Mouse (Mus musculus) gonadal fat pad, adult 2 months (tissue): ENCODE data around the gene Dvl2. TPM values are rescaled to one million over a fixed set of nuclear protein-coding genes. Genes with fewer than 3 reads are reported as not detected.

ENCODE experiments used
- DNase-seq: peaks from one replicate; pipeline ENCODE4 v3.0.0-alpha.2; 2012; ENCODE audit warnings: low read depth
- polyA plus RNA-seq: library from polyadenylated mRNA; depleted of rRNA; stranded (reverse); fragments of >200 nt; gene quantifications from 2 replicates; pipeline ENCODE4 v1.2.3, GENCODE M21; 2012

The Dvl2 gene
- polyA plus RNA-seq, 1 experiment = 13.7 TPM

DNA sequence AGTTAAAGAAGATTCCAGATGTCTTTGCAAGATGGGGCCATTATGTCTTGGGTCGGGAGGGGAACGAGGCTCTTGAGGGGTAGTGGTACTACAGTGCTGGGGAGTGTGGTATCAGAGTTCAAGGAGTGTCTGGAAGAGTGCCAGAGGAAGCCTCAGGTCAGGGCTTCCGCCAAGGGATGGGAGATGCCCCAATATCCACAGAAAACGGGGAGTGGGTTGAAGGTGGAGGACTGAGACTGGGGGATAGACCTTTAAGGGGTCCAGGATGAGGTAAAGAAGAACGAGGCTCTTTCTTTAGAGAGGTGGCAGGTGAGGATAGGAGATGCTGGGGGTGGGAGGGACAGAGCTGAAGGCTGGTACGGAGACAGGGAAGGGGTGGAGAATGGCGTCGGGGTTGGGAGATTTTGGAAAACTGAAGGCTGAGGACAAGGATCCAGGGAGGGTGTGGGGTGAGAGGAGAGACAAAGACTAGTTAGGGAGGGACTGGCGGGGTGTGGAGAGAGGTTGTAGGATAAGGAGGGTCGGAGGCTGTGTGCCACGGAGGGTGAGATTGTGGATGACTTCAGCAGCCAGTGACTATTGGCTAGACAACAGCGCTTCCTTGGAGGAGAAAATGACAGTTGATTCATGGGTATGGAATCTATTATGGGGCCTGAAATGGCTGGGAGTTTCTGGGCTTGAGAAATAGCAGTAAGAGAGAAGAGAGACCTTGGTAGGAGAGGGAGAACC lies 28.2 kb downstream of the Dvl2 start:
- no peak for DNase-seq

DNA sequence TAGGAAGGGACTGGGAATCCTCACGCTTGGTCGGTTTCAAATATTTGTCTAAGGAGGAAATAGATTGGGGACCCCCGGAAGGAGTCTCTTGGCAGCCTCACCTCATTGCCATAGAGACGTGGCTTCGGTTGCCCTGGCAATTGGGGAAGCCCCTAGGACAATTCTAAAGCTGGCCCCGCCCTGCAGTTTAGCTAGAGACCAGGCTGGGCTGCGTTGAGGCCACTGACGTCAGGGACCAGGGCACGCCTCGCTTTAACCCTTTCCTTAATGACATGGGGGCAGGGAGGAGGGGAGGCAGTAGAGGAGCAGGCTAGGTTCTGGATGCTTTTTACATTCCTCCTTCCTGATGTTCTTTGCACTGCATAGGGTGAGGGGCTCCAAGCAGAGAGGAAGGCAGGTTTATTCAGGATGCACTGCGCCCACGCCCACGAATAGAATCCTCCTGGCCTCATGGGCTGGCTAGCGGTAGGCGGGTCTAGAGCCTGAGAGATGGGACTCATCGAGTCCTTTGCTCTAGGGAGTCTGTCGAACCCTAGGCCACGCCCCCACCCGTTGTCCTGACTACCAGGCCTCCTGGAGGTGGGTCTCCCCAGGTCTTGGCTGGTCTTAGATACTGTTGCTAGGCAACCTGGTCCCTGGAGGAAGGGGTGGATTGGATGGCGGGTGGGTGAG lies 28.9 kb downstream of the Dvl2 start:
- DNase-seq = no peak

DNA sequence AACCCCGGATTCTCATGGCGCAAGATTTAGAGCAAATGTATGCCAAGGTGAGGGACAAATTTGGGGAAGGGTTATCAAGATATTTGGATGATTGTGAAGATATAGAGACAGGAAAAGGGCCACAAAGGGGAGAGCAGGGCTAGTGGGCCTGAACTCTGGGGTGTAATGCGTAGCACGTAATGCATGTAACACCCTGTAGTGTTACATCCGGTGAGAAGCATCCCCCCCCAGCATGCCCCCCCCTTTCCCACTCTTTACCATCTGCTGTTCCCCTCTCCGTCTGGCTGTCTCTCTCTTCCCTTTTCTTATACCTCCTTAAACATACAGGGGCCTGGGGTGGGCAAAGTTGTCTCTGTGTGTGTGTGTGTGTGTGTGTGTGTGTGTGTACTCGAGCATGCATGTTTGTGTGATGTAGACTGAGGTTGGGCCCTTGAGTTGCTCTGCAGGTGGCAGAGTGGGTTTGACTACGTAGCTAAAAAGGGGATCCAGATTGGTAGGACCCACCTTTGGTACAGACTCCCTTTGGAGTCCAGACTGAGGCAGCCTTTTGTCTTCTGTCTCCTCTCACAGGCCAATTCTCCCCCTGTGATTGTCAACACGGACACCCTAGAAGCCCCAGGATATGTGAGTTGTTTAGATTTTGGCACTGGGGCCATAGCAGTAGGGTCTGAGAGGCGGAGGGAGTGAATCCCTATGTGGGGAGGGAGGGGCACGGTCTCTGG lies 29.6 kb downstream of the Dvl2 start:
- DNase-seq = no peak

DNA sequence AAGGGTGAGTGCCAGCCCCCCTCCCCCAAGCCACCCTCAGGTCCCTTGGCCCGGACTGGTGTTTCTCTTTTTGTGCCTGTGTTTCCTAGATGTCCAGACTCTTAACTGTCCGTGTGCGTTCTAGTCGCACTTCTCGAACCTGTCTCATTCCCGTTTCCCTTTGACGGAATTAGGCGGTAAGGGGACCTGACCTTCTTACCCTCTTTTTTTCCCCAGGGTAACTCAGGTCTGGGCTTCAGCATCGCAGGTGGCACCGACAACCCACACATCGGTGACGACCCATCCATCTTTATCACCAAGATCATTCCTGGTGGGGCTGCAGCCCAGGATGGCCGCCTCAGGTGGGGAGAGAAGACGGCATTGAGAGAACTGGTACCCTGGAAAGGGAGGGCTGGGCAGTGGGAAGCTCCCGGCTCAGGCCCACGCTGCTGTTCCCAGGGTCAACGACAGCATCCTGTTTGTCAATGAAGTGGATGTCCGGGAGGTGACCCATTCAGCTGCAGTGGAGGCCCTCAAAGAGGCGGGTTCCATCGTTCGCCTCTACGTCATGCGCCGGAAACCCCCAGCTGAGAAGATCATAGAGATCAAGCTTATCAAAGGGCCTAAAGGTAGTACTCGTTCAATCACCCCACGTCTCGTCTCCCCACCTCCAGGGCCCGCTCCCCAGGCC lies 30.4 kb downstream of the Dvl2 start:
- DNase-seq = no peak

DNA sequence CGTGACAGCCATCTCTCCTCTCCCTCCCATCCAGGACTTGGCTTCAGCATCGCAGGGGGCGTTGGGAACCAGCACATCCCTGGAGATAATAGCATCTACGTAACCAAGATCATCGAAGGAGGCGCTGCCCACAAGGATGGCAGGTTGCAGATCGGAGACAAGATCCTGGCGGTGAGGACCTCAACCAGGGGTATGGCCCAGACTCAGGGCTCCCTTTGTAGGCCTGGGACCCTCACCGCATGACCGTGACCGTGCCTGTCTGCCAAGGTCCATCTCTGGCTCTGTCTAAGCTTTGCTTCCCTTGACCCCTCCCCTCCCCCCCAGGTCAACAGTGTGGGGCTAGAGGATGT lies 30.9 kb downstream of the Dvl2 start:
- DNase-seq = no peak

DNA sequence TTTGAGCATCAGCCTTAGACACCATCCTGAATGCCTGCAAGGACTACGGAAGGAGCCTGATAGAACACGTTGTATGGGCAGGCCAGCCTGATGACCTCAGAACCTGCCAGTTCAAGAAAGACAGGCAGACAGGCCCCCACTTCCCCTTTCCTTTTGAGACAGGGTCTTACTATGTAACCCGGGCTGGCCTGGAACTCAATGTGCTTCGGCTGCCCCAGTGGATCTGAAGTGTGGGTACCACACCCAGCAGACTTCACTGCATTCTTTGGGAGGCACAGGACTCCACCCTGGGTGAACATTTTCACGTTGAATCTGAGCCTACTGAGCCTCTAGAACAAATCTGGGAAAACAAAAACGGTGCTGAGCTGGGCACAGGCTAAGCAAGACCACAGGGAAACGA lies 37.8 kb downstream of the Dvl2 start:
- DNase-seq = no peak

DNA sequence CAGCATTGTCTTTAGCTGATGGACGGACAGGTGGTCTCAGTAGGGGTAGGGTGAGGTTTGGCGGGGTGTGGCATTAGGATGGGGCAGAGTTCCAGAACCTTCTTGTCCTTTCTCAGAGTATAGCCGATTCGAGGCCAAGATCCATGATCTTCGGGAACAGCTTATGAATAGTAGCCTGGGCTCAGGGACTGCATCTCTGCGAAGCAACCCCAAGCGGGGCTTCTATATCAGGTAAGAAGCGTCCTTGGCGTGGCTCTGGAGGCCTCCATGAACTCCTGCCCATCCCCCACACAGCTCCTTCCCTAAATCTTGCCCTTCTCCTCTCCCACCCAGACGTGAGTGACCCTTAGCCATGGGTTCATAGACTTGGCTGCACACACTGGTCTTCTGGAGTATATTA lies 39.2 kb downstream of the Dvl2 start:
- no peak for DNase-seq

DNA sequence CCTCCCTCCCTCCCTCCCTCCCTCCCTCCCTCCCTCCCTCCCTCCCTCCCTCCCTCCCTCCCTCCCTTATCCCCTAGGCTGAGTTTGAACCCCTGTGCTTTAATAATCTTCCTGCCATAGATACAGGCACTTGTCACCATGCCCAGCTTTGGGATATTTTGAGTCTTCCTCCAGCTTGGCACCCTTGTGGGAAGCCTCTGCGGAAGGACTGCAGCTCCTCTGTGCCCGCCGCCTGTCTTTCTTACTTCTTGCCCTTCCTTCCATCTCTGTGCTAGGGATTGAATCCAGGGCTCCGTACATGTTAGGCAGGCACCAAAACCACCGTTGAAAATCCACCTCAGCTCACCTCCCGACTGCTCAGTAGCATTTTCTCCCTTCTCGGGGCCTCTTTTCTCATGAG lies 39.8 kb downstream of the Dvl2 start:
- DNase-seq = no peak

DNA sequence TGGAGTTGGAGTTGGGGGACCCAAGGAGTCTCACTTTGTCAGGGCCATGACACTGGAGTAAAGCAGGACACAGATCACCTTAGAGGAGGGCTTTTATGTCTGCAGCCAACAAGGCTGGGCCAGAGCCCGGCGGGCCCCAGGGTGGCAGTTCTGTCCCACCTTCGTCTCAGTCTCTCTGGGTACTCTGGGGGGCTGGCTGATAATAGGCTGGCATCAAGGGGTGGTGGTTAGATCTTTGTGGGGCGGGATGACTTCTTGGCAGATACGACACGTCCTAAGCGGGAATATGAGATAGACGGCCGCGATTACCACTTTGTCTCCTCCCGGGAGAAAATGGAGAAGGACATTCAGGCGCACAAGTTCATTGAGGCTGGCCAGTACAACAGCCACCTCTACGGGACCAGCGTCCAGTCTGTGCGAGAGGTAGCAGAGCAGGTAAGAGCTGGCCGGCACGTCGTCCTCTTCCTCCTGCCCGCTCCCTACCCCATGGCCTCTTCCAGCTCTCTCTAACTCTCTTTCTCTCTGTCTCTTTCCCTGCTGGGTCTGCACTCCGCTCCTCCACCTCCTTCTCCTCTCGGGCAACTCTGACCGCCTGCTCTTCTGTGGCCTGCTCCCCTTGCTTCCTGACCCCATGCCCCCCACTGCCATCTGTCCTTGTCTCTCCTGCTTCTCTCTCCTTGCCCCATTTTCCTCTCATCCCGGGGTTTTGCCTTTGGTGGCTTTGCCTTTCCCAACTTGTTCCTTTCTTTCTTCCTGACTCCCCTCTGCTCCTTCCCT lies 42.1 kb downstream of the Dvl2 start:
- no peak for DNase-seq

DNA sequence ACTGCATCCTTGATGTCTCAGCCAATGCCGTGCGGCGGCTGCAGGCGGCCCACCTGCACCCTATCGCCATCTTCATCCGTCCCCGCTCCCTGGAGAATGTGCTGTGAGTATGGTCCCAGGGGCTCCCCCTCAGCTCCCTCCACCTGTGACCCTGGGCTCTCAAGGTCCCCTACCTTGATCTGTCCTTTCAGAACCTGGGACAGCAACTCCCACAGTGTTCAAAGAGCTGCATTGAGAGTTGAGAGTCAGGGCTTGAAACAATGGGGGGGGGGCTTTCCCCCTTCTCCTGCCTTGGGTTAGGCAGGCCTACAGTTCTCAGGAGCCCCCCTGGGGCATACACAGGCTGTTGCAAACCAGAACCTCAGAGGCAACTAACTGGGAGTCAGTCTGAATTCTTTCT lies 43.3 kb downstream of the Dvl2 start:
- no peak for DNase-seq

DNA sequence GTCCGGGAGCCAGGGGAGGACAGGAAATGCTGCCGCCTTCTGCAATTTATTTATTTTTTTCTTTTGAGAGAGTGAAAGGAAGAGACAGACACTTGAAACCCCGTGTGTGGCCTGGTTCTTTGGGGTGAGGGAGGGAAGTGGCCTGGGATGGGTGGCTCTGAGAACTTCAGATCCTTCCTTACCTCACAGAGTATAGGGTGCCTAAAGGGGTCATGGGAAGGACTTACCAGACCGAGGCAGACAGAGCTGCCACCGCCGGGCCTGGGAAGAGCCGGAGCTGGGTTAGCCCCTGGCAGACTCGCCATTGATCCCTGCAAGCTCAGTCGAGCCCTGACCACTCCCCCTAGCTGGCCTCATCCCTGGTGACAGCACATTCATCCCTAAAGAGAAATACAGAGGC lies 45.0 kb downstream of the Dvl2 start:
- no peak for DNase-seq

DNA sequence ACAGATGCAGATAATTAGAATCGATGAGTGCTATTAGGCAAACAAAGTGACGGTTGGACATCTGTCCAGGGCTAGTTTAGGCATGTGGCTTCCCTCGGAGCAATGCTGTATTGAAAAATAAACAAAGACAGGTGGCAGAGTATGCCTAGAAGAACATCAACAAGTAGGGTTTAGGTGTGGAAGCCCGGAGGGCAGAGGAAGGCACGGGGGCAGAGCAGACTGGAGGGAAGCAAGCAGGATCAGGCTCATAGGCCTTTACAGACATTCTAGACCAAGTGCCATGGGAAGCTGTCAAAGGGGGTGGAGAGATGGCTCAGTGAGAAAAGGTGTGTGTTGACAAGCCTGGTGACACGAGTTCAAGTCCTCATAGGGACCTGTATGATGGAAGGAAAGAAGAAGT lies 49.0 kb downstream of the Dvl2 start:
- no peak for DNase-seq

DNA sequence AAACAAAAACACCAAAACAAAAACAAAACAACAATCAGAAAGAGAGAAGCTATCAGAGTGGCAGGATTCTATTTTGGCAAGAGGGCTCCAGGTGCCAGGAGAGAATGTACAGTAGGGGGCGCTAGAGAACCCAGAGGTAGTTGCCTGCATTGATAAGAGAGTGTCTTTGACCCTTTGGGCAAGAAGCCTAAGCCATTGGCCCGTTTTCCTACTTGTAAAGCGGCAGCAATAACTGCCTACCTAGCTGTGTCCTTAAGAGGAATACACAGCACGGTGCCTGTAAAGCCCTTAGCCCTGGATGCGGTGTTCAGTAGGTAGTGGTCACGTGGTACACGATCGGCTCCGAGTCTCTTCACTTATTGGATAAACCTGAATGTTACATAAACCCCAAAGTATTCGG lies 49.4 kb downstream of the Dvl2 start:
- DNase-seq = no peak

DNA sequence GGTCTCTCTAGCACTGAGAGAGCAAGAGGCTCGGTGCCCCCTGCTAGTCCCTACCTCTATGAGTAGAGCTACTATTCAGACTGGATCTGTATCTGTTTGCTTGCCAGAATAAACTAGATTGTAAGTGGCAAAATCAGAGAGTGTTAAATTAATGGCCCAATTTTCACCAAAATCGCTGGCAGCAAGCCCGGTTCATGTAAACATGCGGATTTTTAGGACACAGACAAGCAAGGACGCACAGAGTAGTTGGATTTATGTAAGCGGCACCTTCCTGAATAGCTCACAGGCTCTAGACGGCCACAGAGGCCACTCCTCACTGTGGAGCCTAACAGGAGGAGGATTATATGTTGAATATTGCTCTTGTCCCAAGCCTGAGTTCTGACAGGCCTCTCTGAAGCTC lies 52.8 kb downstream of the Dvl2 start:
- DNase-seq = no peak

DNA sequence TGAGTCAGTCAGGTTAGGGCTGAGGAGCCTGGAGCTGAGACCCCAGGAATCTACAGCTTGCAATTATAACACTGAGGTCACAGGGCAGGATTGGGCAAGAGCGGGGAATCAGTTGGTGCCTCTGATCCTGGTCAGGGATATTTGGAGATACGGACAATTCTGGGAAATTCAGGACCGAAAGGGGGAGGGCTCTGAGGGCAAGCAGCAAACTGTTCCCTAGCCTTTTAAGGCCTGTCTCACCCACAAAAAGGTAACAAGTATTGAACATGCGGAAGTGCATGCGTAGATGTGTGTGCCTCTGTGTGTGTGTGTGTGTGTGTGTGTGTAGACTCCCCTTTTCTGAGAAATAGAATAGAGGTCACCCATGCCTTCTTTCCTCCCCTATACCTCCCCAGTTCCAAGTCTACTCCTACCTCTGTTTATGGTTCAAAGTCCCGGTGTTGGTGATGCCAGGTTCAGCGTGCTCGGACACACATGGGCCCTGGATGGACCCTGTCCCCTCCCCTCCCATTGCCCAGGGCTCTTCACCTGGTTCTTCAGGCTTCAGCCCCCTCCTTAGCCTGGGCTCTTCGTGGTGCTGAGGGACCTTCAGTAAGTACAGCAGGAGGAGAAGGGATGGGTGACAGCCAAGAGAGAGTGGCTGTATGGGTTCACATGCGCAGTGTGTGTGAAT lies 53.6 kb downstream of the Dvl2 start, which contains the start of gene Asgr1:
Gene Asgr1 (plus strand): TSS at position 188 of the 673 bp plus-strand sequence.
- DNase-seq = no peak

DNA sequence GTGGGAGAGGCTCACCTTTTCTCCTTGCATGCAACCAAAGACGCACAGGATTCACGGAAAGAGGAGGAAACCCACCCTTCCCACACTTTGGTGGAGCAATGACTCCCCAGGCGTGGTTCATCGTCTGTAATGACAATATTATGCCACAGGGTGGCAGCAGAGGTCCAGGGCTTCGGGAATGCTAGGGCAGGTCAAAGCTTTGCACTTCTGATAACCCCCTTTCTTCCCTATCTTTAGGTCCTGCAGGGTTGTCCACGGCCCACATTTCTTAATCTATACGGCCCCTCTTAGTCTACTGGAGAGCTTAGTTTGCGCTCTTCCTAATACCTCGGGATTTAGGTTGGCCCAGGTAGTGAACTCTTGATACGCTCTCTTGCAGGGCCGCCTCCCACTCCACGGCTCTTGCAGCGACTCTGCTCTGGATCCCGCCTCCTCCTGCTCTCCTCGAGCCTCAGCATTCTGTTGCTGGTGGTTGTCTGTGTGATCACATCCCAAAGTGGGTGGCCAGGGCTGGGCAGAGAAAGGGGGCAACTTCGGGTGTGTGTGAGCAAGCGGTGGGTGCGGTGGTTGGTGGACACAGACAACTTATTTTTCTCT lies 55.3 kb downstream of the Dvl2 start:
- no peak for DNase-seq

DNA sequence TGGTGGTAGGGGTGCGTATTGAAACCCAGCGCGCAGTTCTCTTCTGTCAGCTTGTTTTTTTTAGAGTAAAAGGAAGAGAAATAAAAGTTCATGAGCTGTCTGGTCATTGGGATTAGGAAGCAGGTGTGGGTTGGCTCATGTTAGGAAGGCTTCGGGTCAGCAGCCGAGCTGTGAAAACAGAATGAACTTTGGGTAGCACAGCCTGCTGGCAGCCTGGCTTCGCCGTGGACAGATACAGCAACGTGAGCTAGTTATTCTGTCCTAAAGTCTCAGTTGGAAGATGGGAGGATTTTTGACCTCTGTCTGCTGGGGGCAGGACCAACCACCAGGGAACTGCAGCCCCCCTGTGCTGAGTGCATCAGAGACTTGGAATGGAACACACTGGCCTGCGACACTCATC lies 57.4 kb downstream of the Dvl2 start:
- no peak for DNase-seq

DNA sequence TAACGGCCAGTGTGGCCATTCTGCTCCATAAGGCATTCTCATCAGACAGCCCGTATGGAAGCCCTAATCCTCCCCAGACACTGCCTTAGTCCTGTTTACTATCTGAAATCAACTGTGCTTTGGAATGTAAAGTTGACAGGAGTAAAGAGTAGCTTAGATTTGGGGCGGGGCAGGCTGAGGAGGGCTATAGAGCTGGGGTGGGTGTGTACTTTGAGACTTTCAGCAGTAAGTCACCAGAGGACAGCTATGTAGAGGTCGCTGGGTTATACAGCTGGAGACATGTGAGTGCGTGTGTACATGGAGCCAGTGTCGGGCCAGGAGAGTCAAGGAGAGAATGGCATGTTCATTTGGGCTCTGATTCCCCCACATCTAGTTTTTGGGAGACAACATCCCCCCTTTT lies 59.5 kb downstream of the Dvl2 start:
- DNase-seq = no peak
